Mouse (Mus musculus) adipocyte (in vitro differentiated cells): Measurements from ENCODE around the gene Rsad1.
A peak's percentile ranks its signal among the peaks of the same experiment; 100 is the strongest.

Experiments used
- DNase-seq: peaks from one replicate; pipeline ENCODE4 v3.0.0-alpha.2; 2016; ENCODE audit warnings: low spot score

The Rsad1 gene

GRCm38 (mm10) chr11:94548041-94548784 is 842 bp downstream of the Rsad1 start:
- DNase-seq = peak; percentile 50

- DNase-seq = no peak
Measured at GRCm38 (mm10) chr11:94547271-94547670, 1.8 kb downstream of the Rsad1 start.

- DNase-seq = no peak
Measured at GRCm38 (mm10) chr11:94546381-94546780, 2.7 kb downstream of the Rsad1 start.

GRCm38 (mm10) chr11:94544422-94544821 is 4.6 kb downstream of the Rsad1 start:
- no peak for DNase-seq

- DNase-seq = peak; percentile 98
Measured at GRCm38 (mm10) chr11:94543932-94544331, 5.1 kb downstream of the Rsad1 start.

GRCm38 (mm10) chr11:94543344-94543743 is 5.7 kb downstream of the Rsad1 start:
- no peak for DNase-seq

- DNase-seq = no peak
Measured at GRCm38 (mm10) chr11:94542400-94542799, 6.7 kb downstream of the Rsad1 start.

- no peak for DNase-seq
Measured at GRCm38 (mm10) chr11:94539761-94540160, 9.3 kb downstream of the Rsad1 start.

- no peak for DNase-seq
Measured at GRCm38 (mm10) chr11:94538733-94539292, 10.2 kb downstream of the Rsad1 start.

GRCm38 (mm10) chr11:94533171-94533570 is 15.9 kb downstream of the Rsad1 start:
- DNase-seq = no peak

- DNase-seq = no peak
Measured at GRCm38 (mm10) chr11:94528879-94529278, 20.2 kb downstream of the Rsad1 start.

GRCm38 (mm10) chr11:94526171-94526879 is 22.7 kb downstream of the Rsad1 start:
- no peak for DNase-seq

- DNase-seq = no peak
Measured at GRCm38 (mm10) chr11:94521219-94521843, 27.7 kb downstream of the Rsad1 start, which contains the start of gene Mycbpap. Mycbpap (minus strand) TSS chr11:94521742.

GRCm38 (mm10) chr11:94513452-94513851 is 35.6 kb downstream of the Rsad1 start:
- DNase-seq = no peak

GRCm38 (mm10) chr11:94508976-94509375 is 40.1 kb downstream of the Rsad1 start:
- no peak for DNase-seq

GRCm38 (mm10) chr11:94501482-94501881 is 47.6 kb downstream of the Rsad1 start:
- no peak for DNase-seq

GRCm38 (mm10) chr11:94500362-94500761 is 48.7 kb downstream of the Rsad1 start:
- no peak for DNase-seq

GRCm38 (mm10) chr11:94499661-94500152 is 49.3 kb downstream of the Rsad1 start, which contains the start of gene Epn3:
Epn3 (minus strand) TSS chr11:94499974.
- DNase-seq = no peak

GRCm38 (mm10) chr11:94499035-94499434 is 50.0 kb downstream of the Rsad1 start:
- no peak for DNase-seq

GRCm38 (mm10) chr11:94498093-94498996 is 50.7 kb downstream of the Rsad1 start:
- DNase-seq = no peak

GRCm38 (mm10) chr11:94495415-94495814 is 53.6 kb downstream of the Rsad1 start:
- no peak for DNase-seq
